Mouse (Mus musculus) 3134 (cell line): ENCODE data around the gene Ppa2.

ENCODE experiments used
- DNase-seq: peaks from one replicate; pipeline ENCODE4 v3.0.0-alpha.2; 2011; ENCODE audit warnings: low spot score; ENCODE audit not compliant: insufficient read length; ENCODE audit errors: extremely low read depth

The Ppa2 gene

DNA sequence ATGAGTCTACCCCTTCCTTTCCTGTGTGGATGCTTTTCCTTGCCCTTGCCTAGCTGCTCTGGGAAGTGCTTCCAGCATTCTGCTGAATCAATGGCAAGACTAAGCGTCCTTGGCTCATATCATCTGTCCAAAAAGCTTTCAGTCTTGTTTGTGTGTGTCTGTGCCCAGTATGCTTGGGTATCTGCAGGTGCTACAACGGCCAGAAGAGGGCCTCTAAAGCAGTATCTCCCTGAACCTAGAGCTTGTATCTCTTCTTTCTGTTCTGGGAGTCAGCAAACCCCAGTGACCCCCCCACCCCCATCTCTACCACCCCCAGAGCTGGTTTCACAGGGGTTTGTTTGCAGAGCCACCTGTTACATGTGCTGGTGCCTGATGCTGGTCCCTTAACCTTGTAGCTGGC is 19.5 kb downstream of the Ppa2 start:
- DNase-seq: no peak

DNA sequence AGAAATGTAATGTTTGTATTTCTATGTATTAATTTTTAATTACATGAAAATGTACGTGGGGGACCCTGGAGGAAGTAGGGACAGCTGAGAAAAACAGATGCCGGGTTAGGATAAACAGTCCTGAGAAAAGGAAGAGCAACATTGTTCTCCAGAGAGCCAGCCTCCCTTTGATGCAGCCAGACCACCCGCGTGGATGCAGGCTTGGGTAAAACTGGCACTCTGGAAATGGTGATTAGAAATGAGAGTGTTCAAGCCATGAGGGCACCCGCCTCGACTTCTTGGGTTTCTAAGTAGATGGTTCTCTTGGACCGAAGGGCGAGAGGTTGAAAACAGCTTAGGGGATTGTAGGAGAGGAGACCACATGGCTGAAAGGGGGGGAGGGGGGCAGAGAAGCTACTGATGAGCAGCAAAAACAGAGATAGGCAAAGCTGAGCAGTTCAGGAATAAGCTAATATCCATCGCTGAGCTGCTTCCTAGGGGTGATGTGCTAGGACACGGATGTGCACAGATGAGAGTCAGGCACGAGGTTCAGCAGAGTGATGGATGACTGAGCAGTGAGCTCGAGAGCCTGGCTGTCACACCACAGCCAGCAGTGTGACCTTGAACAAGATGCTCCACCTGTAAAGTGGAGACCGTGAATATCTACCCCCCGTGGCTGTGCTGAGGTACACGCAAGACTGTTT is 21.4 kb downstream of the Ppa2 start:
- DNase-seq: no peak

DNA sequence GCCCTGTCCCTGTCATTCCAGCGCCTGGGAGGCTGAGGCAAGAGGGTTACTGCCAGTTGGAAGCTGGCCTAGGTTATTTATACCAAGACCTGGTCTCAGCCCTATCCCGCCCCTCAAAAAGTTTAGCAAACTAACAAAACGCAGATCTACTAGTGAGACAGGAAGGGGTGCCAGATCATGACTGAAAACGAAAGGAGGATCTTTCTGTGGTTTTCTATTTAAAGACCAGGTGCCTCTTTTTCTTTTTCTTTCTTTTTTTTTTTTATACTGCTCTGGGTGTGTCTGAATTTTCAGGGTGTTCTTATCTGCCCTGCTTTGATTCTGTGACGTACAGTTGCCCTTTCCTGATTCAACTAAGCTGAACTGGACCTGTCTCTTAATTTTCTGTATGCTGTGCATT is 22.4 kb downstream of the Ppa2 start:
- DNase-seq: no peak

DNA sequence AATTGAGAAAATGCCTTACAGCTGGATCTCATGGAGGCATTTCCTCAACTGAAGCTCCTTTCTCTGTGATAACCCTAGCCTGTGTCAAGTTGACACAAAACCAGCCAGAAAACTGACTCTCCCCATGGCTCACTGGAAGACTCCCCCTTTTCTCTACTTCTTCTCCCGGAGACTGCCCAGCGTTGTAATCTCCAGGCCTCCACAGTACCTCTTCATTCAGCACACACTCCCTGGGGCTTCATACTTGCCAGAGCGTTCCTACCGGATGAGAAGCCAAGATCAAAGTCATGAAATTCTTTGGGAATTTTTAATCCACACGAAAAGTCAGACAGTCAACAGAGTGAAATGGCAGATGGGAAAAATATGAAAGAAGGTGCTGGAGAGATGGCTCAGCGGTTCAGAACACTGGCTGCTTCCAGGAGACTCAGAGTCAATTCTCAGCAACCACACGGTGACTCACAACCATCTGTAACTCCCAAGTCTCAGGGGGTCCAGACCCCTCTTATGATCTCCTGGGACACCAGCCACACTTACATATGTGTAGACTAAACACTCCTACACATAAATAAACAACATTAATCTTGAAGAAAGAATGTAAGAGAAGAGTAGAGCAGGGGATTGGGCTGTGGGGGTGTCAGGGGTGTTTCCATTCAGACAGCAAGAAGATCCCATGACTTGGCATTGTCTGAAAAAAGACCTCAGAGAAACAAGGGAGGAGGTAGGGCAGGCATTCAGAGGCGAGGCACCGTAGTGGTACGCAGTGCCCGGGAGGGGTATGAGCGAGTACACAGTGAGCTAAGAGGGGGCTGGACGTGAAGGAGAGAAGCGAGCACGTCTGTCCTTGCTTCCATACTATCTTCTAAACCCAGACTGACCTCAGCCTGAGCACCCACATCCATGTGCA is 23.6 kb downstream of the Ppa2 start:
- DNase-seq: no peak

DNA sequence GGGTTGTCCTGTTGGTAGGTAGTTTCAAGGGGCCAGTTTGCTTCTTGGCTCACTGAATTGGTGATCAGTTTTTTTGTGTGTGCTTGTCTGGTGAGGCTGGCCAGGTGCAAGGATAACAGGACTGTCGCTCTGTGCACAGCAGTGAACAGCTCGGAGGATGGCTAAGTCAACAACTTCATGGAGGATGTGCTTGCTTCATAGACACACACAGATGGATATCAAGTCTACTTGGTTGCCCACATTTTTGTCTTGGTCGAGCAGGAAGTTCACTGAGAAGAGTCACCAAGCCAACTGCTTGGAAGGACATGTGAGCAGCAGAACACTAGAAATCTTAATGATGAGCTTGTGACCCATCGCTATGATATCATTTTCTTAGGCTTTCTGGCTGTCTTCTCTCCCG is 24.8 kb downstream of the Ppa2 start:
- DNase-seq: no peak

DNA sequence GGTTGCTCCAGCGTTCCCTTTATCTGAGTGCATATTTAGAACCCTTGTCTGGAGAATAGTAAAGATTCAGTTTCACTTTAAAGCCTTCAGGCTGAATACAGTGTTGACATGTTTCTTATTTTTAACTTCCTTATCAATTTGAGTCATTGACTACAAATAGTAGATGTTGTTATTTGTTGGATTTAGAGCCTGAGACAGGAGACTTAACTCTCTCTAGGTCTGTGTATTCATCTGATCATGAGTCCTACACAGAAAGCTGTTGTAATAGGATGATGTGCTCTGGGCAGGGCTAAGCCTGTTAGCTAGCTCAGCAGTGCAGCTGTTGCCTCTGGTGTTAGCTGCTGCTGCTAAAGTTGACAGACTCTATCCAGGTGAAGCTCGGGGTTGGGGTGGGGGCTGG is 25.3 kb downstream of the Ppa2 start:
- no peak for DNase-seq

DNA sequence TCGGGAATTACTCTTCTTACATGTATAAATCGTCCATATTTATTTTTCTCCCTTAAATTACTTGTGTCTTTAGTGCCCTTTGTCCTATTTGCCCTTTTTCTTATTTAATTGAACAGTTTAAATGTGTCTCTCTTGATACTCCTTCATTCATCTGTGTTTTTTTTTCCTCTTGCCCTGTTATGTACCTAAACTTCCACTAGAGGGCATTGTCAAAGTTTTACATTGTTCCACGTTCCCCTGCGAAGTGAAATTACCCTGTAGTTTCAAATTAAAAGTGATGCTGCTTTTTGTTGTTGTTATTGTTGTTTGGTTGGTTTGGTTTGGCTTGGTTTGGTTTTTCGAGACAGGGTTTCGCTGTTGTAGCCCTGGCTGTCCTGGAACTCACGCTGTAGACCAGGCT is 26.5 kb downstream of the Ppa2 start:
- no peak for DNase-seq

DNA sequence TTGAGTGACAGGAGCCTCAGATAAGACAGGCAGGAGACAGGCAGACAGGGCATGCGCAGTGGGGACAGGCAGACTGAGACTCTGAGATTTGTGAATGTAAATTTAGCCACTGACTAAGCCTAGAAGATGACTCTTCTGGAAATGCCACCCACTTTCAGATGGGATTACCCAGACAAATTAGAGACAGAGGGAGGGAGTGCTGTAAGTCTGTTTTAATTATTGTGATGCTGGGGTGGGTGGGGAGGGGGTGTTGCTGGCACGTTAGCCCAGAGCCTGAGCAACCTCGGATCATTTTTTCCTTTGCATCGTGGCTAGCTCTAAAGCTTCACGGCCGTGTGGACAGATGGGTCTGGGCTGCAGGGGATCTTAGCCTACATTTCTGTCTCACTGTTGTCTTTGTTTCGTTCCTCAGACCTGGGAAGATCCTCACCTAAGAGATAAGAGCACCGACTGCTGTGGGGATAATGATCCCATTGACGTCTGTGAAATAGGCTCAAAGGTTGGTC is 29.0 kb downstream of the Ppa2 start:
- DNase-seq: no peak

DNA sequence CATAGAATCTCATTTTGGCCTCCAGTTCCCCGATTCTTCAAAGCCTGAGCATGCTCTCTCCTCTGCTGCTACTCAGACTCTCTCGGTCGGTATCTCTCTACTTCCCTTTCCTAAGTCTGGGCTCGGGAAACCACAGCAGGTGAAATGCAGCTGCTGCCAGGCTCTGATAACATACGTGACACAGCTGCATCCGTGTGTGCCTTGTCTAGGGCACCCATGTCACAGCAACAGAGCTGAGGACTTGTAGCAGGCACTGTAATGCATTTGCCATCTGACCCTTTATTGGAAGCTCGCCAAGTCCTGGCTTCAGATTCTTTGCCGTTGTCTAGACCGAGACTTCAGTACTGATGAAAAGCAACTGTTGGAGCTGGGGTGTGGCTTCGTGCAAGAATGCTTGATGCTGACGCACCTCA is 29.5 kb downstream of the Ppa2 start:
- no peak for DNase-seq

DNA sequence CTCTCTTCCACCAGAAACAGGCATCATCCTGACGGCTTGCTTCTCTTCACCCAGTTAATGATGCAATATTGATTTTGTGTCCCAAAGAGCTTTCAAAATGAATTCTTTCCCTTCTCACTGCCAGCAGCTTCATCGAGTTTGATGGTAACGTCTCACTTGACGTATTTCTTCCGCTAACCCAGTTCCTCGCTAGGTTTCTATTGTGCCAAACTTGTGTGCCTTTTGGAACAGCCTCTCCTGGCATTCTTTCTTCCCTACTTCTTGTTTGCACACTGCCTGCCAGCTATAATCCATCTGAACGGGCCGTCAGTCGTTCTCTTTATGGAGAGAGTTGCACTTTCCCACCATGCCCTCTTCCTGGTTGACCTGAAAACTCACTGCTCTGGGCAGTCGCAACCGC is 31.2 kb downstream of the Ppa2 start:
- no peak for DNase-seq

DNA sequence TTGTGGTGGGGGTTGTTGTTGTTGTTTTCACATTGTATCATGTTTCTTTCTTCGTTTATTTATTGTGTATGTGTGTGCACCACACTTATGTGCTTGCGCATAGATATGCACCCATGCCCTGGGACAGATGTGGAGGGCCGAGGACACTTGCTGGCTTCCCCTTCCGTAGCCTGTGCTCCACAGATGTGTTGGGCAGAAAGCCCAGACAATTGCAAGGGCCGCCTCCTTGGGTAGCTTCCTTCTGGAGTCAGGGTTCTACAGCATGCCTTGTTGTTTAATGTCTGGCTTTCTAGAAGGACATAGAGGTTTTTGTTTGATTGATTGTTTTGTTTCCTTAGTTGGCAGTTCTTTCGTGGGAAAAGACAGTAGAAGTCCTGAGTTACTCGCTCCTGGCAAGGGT is 37.6 kb downstream of the Ppa2 start:
- DNase-seq: no peak

DNA sequence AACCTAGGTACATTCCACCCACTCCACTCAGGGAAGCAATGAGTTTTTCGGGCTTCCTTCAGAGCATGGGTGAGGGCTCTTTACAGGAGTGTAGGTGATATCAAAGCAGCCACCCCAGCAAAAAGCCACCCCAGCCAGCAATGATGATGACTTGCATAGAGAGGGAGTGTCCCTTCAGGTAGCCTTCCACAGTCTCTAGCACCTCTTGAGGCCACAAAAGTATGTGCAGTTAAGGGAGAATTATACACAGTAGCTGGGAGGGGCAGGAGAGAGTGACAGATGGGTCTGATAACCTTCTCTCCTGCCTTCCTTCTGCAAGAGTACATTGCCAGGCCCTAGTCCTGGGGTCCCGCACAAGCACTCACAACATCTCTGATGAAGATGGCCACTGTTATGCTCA is 38.9 kb downstream of the Ppa2 start:
- no peak for DNase-seq

DNA sequence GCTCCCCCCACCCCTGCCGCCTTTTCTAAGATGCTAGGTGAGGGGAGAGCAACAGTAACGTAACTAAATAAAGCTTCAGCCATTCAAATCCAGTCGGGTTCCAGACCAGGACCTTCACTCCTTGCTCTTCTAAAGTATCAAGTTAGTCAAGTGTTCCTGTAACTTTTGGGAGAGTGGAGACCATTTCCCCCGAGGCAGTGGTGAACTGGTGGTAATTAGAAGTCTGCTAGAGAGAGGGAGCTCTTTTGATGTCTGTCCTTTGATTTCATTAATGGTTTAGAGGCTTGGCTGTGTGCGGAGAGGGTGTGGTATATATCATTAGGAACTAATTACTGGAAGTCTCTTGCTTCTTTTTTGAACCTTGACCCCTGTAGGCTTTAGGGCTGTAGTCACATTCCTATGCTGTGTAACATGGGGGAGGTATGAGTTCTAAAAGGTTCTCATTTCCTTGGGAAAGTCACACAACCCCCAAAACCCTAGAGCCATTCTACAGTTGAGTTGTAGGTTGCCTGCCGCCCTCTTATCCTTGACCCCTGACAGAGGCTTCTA is 47.6 kb downstream of the Ppa2 start:
- no peak for DNase-seq

DNA sequence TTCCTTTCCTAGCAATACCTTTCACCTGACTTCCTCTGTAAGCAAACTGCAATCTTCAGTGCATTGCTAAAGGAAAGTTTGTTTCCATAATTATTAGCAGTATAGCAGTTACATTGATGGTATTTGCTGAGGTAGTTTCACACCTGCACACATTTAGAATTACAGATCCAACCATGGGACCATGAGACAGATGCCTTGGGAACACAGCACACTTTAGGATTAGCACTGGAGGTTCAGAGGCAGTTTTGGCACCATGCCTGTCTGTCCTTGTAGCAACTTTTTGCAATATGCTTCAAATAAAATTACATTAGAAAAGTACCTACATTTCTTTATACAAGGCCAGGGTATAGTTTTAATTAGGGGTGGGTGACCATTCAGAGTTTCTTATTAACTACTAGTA is 48.1 kb downstream of the Ppa2 start:
- DNase-seq: no peak

DNA sequence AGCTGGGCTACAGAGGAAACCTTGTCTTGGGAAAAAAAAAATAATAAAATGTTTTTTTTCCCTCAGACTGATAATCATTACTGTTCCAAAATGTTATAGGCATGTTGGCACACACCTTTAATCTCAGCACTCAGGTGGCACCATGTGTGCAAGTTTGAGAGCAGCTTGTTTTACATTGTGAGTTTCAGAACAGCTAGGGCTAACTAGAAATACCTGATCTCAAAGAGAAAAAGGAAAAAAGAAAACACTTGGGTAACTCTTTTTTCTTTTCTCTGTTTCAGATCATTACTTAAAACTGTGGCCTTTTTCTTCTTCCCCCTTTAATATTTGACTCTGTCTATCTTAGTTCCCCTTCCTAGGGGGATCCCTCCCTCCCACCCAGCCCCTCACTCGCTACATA is 51.5 kb downstream of the Ppa2 start:
- DNase-seq: no peak

DNA sequence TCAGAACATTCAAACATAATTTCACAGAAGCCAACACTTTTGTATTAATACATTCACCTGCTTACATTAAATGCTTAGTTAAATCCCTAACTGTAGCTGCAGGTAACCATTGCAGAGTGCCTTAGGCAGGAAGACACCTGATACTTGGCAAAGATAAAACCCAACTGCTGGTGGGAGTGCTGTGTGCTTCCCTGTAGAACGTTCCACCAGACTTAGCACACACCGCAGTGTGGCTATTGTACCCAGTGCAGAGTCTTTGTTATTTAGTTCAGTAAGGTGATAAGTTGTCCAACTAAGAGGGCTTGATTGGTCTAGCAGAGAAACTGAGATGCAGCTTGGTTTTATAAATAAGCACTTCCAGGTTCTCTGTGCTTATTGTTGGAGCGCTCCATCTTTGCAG is 54.2 kb downstream of the Ppa2 start:
- no peak for DNase-seq

DNA sequence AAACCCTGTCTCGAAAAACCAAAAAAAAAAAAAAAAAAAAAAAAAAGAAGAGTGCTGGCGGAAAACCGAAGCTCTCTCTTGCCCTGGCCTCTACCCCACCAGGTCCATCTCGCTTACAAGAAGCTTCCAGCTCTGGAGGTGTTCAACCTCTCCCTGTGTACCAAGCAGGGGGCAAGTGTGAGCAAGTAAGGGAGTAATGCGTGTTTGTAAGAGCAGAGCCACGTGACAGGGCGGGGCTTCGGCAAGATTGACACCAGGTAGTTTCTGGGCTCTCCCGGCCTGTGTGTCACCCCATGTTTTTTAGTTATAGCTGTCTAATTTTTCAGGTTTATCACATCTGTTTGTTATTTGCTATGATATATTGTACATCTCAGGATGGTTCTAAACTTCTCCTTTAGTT is 56.2 kb downstream of the Ppa2 start:
- no peak for DNase-seq

DNA sequence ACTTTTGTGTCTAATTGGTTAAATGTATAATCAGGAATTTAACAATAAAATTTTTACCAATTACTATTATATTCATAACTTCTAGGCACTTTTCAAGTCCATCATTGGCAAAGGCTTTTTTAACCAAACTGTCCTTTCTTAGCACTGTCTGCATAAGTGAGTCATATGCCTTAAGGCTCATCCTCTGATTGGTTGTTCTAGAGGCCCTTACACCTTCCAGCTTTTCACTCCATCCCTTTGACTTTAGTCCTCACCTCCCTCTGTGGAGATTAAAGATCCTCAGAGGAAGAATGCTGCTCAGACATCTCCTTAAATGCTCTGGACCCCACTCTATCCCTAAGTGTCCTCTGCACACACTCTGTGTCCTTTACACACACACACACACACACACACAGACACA is 68.3 kb downstream of the Ppa2 start:
- no peak for DNase-seq

DNA sequence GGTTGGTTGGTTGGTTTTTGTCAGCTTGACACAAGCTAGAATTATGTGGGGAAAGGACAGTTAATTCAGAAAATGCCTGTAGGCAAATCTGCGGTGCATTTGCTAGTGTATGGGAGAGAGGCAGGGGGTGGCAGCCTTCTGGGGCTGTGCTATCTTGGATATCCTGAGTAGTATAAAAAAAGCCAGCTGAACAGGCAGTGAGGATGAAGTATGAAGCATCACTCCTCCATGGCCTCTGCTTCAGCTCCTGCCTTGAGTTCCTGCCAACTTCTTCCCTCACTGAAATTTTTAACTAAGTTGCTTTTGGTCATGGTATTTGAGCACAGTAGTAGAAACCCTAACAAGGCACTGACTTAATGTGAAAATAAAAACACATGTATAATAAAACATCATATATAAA is 70.1 kb downstream of the Ppa2 start:
- no peak for DNase-seq

DNA sequence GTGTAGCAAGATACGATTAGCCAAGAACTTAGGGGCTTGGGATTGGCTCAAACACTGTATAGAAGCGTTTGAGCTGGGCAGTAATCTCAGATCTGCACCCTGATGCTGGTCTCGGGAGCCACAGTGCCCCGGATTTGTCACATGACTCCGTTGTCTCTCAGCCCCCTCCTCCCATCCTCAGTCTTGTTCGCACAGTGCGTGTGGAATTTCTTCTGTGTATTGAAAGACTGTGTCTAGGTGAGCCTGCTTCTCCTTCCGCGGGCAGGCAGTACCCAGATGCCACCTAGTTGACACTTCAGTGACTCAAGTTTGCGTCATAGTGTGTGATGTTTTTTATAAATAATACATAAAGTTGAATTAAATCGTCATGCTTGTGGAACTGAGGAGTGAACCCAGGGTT is 71.6 kb downstream of the Ppa2 start:
- no peak for DNase-seq

DNA sequence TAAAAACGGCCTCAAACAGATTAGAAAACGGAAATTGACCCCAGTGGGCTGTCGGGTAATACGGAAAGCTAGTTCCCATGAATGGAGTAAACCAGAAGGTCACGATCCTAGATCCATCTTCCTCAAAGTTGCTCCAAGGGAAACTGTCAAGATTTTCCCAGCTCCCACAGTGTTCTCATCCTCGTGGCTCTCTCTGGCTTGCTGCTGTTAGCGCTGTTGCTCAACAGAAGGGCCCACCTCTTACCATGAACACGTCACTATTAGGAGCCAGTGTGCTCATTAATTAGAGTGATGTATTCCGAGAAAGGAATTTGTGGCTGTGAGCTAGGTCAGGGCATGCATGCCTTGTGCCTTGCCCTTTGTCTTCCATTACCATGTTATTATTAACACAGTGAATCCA is 72.2 kb downstream of the Ppa2 start:
- no peak for DNase-seq

DNA sequence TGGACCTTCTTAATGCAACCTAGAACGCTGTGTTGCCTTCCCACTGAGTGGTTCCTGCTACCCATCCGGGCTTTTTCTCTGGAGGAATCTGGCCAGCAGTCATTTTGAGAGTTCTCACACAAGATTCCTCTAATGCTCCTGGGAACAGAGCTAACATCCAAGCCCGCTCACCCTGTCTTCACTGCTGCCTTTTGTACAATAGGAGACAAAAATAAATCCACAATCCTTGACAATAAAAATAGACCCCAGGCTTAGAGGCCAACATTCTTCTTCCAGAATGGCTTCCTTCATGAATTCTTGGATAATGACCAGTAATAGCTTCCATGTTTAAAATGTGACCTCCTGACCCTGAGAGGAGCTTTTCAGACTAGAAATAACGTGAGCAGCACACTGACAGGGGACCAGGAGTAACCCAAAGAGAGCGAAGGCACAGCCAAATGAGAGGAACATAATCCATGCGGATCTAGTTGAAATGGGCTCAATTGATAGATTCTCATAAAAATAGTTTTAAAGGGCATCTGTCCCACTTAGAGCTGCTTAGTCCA is 74.3 kb downstream of the Ppa2 start:
- DNase-seq: no peak
